Mouse (Mus musculus) ES-Bruce4 (cell line): Measurements from ENCODE around the gene Samd10. TPM values are rescaled to one million over a fixed set of nuclear protein-coding genes. Genes with fewer than 3 reads are reported as not detected.
A peak's percentile ranks its signal among the peaks of the same experiment; 100 is the strongest.

Source experiments
- H3K27ac ChIP-seq: 2 replicates; pipeline ENCODE4 v1.5.1; 2012; ENCODE audit warnings: low read length, inconsistent platforms; ENCODE audit not compliant: insufficient read depth
- H3K27me3 ChIP-seq: 2 replicates; pipeline ENCODE4 v1.6.1; 2012; ENCODE audit warnings: mild to moderate bottlenecking, low read length, inconsistent platforms; ENCODE audit not compliant: control insufficient read depth, poor library complexity, insufficient read depth, severe bottlenecking
- H3K36me3 ChIP-seq: 2 replicates; pipeline ENCODE4 v1.6.1; 2012; ENCODE audit warnings: inconsistent platforms, mild to moderate bottlenecking, low read length, moderate library complexity; ENCODE audit not compliant: control insufficient read depth, poor library complexity, insufficient read depth, severe bottlenecking
- H3K4me1 ChIP-seq: one replicate; pipeline ENCODE4 v1.8.1; 2011; ENCODE audit warnings: low read length; ENCODE audit not compliant: control insufficient read depth, insufficient read depth
- H3K4me3 ChIP-seq: 2 replicates; pipeline ENCODE4 v1.5.1; 2011; ENCODE audit warnings: low read depth, mild to moderate bottlenecking, low read length
- H3K9ac ChIP-seq: 2 replicates; pipeline ENCODE4 v1.6.1; 2012; ENCODE audit warnings: low read depth, mild to moderate bottlenecking, inconsistent platforms; ENCODE audit not compliant: poor library complexity, severe bottlenecking
- H3K9me3 ChIP-seq: replicated peaks from 2 replicates; pipeline ENCODE4 v1.6.1; 2012; ENCODE audit warnings: mild to moderate bottlenecking, low read length, inconsistent platforms; ENCODE audit not compliant: control insufficient read depth, poor library complexity, insufficient read depth, severe bottlenecking
- CTCF ChIP-seq: IDR thresholded peaks from one replicate; pipeline ENCODE4 v1.8.1; 2011; ENCODE audit warnings: low read depth, low read length
- EP300 ChIP-seq: IDR thresholded peaks from 2 replicates; pipeline ENCODE4 v1.6.1; 2011; ENCODE audit warnings: low read depth, low read length; ENCODE audit not compliant: insufficient read depth
- POLR2A ChIP-seq: IDR thresholded peaks from one replicate; pipeline ENCODE4 v1.8.1; 2011; ENCODE audit warnings: low read length; ENCODE audit not compliant: insufficient read depth
- polyA plus RNA-seq: library from polyadenylated mRNA; stranded (reverse); fragments of >200 nt; gene quantifications from 2 replicates; pipeline ENCODE4 v1.2.4, GENCODE M21; 2011; ENCODE audit warnings: low read depth; ENCODE audit not compliant: missing spikeins, insufficient read depth, insufficient read length

The Samd10 gene
- polyA plus RNA-seq, 1 experiment = 12.5 TPM

- Histone ChIP-seq H3K4me1 (no peaks in the 10 kb centered on the region), H3K9ac (no peak overlapping the region), H3K9me3 (no peaks in the 10 kb centered on the region), H3K27me3 (no peaks in the 10 kb centered on the region), H3K4me3 (no peak overlapping the region), H3K36me3 (no peaks in the 10 kb centered on the region), H3K27ac (no peak overlapping the region)
- no peak for TF ChIP-seq POLR2A
- TF ChIP-seq EP300 = no peak
- TF ChIP-seq CTCF = no peak
These were observed 28.6 kb downstream of the Samd10 start for GRCm38 (mm10) chr2:181570375-181570774.

- Histone ChIP-seq H3K4me3 (no peak overlapping the region), H3K4me1 (no peaks in the 10 kb centered on the region), H3K36me3 (no peaks in the 10 kb centered on the region), H3K9ac (no peak overlapping the region), H3K27ac (no peak overlapping the region), H3K27me3 (no peaks in the 10 kb centered on the region), H3K9me3 (no peaks in the 10 kb centered on the region)
- TF ChIP-seq CTCF (no peak), EP300 (no peak)
These were observed 29.2 kb downstream of the Samd10 start for GRCm38 (mm10) chr2:181569856-181570255.

- Histone ChIP-seq H3K27me3 (no peaks in the 10 kb centered on the region), H3K9ac (no peak overlapping the region), H3K4me1 (no peaks in the 10 kb centered on the region), H3K9me3 (no peaks in the 10 kb centered on the region), H3K4me3 (no peak overlapping the region), H3K36me3 (no peaks in the 10 kb centered on the region), H3K27ac (no peak overlapping the region)
- TF ChIP-seq CTCF (peak; percentile 60), POLR2A (no peak)
These were observed 30.6 kb downstream of the Samd10 start for GRCm38 (mm10) chr2:181568272-181569008.

GRCm38 (mm10) chr2:181567338-181567737, 31.7 kb downstream of the Samd10 start:
- TF ChIP-seq EP300 = no peak
- no peak for TF ChIP-seq CTCF
- TF ChIP-seq POLR2A = no peak
- H3K27ac ChIP-seq = no peak overlapping the region

GRCm38 (mm10) chr2:181553772-181554171, 45.2 kb downstream of the Samd10 start:
- no peaks in the 10 kb centered on the region for H3K9me3 ChIP-seq
- TF ChIP-seq CTCF (no peak), POLR2A (no peak), EP300 (no peak)
- H3K36me3 ChIP-seq = peaks cover 29% of the 10 kb centered on the region
- H3K9ac ChIP-seq = no peak overlapping the region
- no peaks in the 10 kb centered on the region for H3K27me3 ChIP-seq
- no peak overlapping the region for H3K27ac ChIP-seq
- H3K4me3 ChIP-seq = no peak overlapping the region
- no peaks in the 10 kb centered on the region for H3K4me1 ChIP-seq

More at GRCm38 (mm10) chr2:181567338-181567737, 31.7 kb downstream of the Samd10 start:
- Histone ChIP-seq H3K27me3 (no peaks in the 10 kb centered on the region), H3K4me3 (no peak overlapping the region), H3K9ac (no peak overlapping the region), H3K36me3 (no peaks in the 10 kb centered on the region), H3K4me1 (no peaks in the 10 kb centered on the region), H3K9me3 (no peaks in the 10 kb centered on the region)

GRCm38 (mm10) chr2:181550233-181550632, 48.8 kb downstream of the Samd10 start:
- no peak overlapping the region for H3K27ac ChIP-seq
- H3K27me3 ChIP-seq = no peaks in the 10 kb centered on the region
- no peak overlapping the region for H3K4me3 ChIP-seq
- no peak for TF ChIP-seq EP300
- TF ChIP-seq CTCF = no peak
- no peak for TF ChIP-seq POLR2A
- H3K36me3 ChIP-seq = peaks cover 51% of the 10 kb centered on the region
- no peaks in the 10 kb centered on the region for H3K4me1 ChIP-seq
- no peaks in the 10 kb centered on the region for H3K9me3 ChIP-seq
- H3K9ac ChIP-seq = no peak overlapping the region
